Mouse (Mus musculus) splenic B cell, adult 2 months (primary cell): ENCODE measurements around the gene Lrrc29.
A peak's percentile ranks its signal among the peaks of the same experiment; 100 is the strongest.

ENCODE experiments used
- DNase-seq: peaks from one replicate; pipeline ENCODE4 v3.0.0-alpha.2; 2011; ENCODE audit warnings: low read depth, low spot score
- H3K27me3 ChIP-seq: 2 replicates; pipeline ENCODE4 v1.6.1; 2012; ENCODE audit warnings: mild to moderate bottlenecking, low read length, moderate library complexity, mixed read lengths; ENCODE audit not compliant: control insufficient read depth, poor library complexity, insufficient read depth, severe bottlenecking
- H3K36me3 ChIP-seq: 2 replicates; pipeline ENCODE4 v1.6.1; 2012; ENCODE audit warnings: mild to moderate bottlenecking, low read length, moderate library complexity, mixed read lengths; ENCODE audit not compliant: control insufficient read depth, poor library complexity, insufficient read depth, severe bottlenecking

The Lrrc29 gene

DNA sequence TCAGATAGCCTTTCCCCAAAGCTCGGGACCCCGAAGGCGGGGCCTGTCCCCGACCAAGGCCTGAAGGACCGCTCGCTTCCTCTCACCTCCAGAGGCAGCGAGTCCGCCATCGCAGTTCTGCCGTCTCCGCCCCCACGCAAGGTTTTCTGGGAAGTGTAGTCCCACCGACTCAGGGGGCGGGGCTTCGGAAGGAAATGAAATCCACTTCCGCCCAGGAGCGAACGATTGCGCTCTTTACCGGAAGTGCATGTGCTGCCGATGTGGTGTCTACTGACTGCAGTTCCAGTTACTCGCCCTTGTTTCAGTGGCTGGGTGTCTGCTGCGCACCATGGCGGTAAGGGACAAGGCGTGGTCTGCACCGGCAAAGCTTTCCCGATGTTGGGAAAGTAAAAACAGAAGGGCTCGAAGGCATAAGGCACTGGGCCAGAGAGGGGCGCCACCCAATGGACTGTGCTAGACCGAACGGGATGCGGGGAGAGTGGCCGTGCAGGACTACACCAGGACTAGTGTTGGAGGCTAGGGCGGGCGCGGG lies at the start of gene Lrrc29, which contains the start of gene Tmem208:
Lrrc29 (minus strand) TSS at position 138 of the 532 bp plus-strand sequence.
Tmem208 (plus strand) TSS at position 214 of the 532 bp plus-strand sequence.
- no peaks in the 10 kb centered on the region for H3K27me3 ChIP-seq
- peak; percentile 97 for DNase-seq
- H3K36me3 ChIP-seq = peaks cover 6% of the 10 kb centered on the region

DNA sequence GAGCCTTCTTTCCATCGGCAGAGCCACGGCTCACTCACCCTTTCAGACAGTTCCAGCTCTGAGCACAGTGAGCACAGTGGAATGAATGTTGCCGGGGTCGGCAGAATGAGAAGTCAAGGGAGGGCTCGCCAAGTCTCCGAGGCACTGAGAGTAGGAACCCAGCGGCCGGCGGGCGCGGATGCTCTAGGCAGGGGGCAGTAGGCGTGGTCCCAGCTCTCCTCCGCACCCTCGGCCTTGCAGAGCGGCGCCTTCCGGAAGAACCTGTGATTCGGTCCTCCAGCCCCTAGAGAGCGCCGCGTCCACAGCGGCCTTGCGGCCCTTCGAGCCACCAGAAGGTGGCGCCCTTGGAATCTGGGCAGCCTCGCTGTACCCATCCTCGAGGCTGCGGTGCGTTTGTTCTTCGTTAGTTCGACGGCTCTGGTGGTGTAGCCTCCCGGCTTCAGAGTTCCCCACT lies 48.5 kb upstream of the Lrrc29 start:
- H3K36me3 ChIP-seq = no peaks in the 10 kb centered on the region
- peak; percentile 38 for DNase-seq
- no peaks in the 10 kb centered on the region for H3K27me3 ChIP-seq

DNA sequence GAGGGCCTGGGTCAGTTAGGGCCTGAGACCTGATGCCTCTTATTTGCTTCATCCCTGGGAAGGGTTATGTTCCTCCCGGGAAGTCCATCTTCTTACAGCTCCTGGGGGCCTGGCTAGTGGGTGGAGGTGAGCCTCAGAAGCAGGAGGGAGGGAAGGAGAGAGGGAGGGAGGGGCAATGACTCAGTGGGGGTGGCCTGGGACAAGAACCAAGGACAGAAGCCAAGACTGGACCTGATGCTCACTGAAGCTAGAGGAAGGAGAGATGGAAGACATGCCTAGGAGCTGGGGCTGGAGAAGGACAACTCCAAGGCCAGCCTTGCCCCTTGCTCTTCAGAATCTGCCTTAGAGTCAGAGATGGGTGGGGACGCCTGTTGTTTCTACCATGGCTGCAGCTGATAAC lies 47.0 kb upstream of the Lrrc29 start, which contains the start of gene Plekhg4:
Plekhg4 (plus strand) TSS at position 243 of the 400 bp plus-strand sequence.
- Histone ChIP-seq H3K27me3 (no peaks in the 10 kb centered on the region), H3K36me3 (no peaks in the 10 kb centered on the region)

DNA sequence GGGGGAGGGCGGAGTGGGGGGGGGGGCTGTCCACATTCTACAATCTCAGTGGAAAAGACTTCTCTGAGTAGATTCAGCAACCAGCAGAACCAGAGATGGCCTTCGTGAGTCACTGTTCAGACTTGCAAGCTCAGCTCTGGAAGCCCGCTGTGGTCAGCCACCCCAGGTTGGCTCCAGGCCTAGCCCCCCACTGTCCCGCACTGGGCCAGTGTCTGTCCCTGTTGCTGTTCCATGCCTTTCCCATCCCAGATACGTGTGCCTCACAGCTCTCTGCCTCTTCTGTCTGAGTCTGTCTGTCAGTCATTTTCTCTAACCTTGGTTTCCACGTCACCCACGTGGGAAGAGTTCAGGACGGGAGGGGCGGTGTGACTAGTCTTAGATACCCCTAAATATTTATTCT lies 46.4 kb upstream of the Lrrc29 start:
- H3K36me3 ChIP-seq = no peaks in the 10 kb centered on the region
- no peak for DNase-seq

More for the DNA sequence above, 47.0 kb upstream of the Lrrc29 start, which contains the start of gene Plekhg4:
- DNase-seq = no peak

DNA sequence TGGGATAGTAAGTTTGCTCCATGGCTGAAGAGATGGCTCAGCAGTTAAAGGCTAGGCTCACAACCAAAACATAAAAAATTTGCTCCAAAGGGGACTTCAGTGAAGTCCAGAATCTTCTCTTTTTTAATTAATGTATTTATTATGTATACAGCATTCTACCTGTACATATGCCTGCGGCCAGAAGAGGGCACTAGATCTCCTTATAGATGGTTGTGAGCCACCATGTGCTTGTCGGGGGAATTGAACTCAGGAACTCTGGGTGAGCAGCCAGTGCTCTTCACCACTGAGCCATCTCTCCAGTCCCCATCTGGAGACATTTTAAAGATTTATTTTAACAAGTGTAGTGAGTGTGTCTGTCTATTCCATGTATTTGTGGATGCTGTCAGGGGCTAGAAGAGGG lies 41.0 kb upstream of the Lrrc29 start:
- DNase-seq = peak; percentile 40
- no peaks in the 10 kb centered on the region for H3K27me3 ChIP-seq
- H3K36me3 ChIP-seq = no peaks in the 10 kb centered on the region

More for the DNA sequence above, 46.4 kb upstream of the Lrrc29 start:
- no peaks in the 10 kb centered on the region for H3K27me3 ChIP-seq

DNA sequence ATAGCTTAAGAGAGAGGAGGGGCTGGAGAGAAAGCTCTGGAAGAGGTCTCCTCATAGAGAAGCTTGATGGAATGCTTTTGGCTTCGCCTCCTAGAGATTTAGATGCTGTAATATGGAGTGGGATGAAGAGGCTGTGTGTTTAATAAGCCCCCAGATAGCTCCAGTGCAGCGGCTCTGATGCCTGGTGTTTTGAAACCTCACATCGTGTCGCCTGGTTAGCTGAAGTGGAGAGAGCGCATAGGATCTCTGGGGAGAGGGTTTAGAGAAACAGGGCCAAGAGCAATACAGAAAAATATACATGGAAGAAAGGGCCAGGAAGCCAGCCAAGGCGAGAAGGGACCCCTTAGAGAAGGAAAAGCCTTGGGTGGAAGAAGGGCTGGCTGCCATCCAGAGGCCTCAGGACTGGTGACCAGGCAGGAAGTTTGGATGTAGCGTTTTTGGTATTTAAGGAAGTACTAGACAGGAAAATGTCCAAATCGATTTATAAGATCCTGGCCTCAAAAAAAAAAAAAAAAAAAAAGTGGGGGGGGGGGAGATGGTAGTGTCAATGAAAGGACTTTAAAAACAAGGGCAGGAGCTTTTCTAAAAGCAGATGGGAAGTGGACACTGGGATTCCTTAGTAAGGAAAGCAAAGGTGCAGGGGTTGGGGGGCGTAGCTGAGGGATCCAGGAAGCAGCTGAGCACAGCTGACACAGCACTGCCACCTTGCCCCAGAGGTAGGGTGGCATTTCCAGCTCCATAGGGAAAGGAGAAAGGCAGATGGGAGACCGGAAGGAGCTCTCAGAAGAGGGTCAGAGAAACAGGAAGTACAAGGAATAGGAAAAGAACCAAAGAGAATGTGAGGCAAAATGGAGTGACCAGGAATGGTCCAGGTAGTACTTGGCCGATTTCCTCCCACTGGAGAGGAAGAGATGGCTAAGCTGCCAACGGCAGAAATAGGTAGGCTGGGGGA lies 35.9 kb upstream of the Lrrc29 start:
- DNase-seq = no peak
- Histone ChIP-seq H3K27me3 (no peaks in the 10 kb centered on the region; the same call in 1 of the 2 replicates), H3K36me3 (no peaks in the 10 kb centered on the region)

DNA sequence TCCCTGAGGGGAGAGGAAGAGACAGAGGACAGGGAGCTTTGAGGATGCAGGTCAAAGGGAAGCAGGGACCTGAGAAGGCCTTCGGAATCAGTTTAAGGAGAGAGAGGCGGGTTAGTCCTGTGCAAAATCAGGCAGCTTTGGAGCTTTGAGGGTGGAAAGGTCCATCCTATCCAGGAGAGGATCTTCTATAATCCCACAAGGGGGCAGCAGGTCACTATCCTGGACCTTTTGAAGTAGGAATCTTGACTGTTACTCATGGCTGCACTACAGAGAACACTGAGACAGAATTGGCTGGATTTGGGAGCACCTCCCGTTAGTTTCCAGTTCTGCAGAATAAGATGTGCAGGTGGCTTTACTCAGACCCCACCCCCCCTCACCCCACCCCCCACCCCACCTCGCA lies 33.6 kb upstream of the Lrrc29 start:
- H3K27me3 ChIP-seq = no peaks in the 10 kb centered on the region; the same call in 1 of the 2 replicates
- DNase-seq = no peak
- no peaks in the 10 kb centered on the region for H3K36me3 ChIP-seq

DNA sequence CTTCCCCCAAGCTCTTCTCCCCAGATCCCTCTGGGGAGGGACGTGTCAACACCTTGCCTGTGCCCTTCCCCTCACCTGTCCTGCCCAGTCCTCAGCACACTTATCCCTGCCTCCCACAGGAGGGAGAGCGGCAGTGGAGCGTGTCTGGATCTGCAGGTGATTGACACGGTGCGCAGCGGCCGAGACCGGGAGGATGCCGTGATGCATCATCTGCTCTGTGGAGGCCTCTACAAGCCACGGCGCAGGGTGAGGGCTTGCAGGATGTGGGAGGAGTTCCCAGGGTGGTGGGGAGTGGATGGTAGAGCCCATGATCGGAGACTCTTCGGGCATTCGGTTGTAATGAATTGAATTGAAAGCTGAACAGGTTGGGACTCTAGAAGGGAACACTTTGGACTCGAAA lies 33.1 kb upstream of the Lrrc29 start:
- no peaks in the 10 kb centered on the region for H3K36me3 ChIP-seq
- no peaks in the 10 kb centered on the region; the same call in 1 of the 2 replicates for H3K27me3 ChIP-seq
- DNase-seq = no peak

DNA sequence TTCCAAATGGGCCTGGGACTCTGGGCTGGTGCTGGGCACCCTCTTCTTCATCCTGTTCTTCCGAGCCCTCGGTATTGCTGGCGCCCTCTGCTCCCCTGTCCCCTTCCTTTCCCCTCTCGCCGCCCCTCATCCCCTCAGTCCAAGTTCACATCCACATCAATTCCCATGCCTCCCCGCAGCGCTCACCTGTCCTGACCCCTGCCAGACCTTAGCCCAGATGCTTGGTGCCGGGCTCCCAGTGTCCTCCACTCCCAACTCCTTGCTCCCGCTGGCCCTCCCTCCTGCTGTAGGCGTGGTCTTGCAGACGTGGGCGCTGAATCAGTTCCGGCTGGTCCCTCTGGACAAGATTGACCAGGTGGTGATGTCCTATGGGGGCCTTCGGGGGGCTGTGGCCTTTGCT lies 30.6 kb upstream of the Lrrc29 start:
- DNase-seq = no peak
- Histone ChIP-seq H3K27me3 (no peaks in the 10 kb centered on the region; the same call in 1 of the 2 replicates), H3K36me3 (no peaks in the 10 kb centered on the region)

DNA sequence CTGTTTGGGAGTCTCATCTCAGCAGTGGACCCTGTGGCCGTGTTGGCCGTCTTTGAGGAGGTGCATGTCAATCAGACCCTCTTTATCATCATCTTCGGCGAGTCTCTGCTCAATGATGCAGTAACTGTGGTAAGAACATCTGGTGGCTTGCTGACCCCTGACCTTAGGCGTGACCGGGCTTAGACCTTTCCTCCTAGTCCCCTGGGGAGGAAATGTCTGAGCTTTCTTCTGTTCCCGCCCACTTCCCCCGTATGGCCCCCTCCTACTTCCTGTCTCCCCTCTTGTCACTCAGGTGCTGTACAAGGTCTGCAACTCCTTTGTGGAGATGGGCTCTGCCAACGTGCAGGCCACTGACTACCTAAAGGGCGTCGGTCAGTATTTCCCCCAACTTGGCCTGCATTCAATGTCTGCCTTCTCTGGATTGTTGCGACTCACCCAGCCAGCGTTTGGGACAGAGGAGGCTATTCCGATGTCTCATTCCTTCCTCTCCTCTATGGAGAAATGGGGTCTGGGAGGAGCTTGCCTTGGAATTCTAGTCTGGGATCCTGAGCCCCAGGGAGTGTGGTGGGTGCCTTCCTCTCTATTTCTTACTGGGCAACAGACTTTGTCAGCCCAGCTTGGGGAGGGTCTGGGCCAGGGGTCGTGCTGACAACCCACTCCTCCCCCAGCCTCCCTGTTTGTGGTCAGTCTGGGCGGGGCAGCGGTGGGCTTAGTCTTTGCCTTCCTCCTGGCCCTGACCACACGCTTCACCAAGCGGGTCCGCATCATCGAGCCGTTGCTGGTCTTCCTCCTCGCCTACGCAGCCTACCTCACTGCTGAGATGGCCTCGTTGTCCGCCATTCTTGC lies 29.3 kb upstream of the Lrrc29 start:
- peak; percentile 64 for DNase-seq

DNA sequence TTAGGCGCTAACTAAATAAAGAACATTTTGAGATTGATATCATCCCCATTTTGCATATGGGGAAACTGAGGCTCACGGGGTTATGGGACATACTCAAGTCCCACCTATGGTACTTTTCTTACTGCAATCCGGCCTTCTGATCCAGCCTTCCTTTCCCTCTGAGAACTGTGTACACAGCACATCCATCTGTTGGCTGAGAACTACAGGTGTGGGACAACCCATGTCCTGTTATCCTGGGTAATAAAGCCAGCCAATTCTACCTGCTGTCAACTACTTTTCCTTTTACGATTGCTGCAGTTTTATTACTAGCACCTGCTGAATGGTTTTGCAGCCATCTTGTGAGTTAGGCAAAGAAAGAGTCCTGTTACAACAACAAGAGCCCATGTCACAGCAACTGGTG lies 28.5 kb upstream of the Lrrc29 start:
- DNase-seq = no peak
- no peaks in the 10 kb centered on the region; the same call in 1 of the 2 replicates for H3K27me3 ChIP-seq

More for the DNA sequence above, 29.3 kb upstream of the Lrrc29 start:
- no peaks in the 10 kb centered on the region; the same call in 1 of the 2 replicates for H3K27me3 ChIP-seq
- no peaks in the 10 kb centered on the region for H3K36me3 ChIP-seq

DNA sequence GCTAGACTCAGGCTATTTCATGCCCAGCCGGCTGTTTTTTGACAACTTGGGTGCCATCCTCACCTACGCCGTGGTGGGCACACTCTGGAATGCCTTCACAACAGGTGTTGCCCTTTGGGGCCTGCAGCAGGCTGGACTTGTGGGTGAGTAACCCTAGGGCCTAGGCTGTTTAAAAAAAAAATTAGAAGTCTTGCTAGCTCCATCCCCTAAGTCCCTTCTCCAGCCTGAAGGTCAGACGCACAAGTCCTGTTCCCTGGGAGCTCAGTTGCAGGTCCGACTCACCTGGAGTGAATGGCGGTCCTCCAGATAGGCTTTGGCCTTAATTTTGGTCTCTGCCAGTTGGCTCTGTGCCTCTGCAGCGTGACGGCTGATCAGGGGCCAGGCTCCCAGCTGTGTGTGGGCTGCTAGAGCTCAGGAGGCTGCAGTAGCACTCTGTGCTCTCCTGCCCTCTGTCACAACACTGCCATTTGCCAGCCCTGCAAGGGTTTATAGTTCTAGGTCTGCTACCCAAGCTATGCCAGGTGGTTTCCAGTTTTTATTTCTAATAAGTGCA lies 27.6 kb upstream of the Lrrc29 start:
- H3K36me3 ChIP-seq = no peaks in the 10 kb centered on the region
- H3K27me3 ChIP-seq = no peaks in the 10 kb centered on the region
- no peak for DNase-seq

More for the DNA sequence above, 28.5 kb upstream of the Lrrc29 start:
- no peaks in the 10 kb centered on the region for H3K36me3 ChIP-seq

DNA sequence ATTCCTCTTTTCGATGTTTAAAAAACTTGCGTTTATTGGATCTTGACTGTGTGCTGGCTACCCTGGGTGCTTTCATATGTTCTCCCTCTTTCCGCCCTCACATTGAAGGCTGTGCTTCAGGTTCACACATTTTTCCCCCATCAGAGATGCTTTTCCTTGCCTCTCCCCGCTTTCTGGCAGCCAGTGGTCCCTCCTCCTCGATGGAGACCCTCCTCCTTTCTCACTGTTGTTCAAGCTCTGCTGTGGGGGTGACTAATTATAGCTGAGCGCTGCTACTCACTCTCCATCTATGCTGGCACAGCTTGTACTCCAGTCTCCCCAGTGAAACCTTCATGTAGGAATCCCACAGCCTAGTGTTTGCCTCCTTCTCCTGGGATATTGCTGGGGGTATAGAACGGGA lies 24.1 kb upstream of the Lrrc29 start:
- DNase-seq = no peak
- Histone ChIP-seq H3K36me3 (no peaks in the 10 kb centered on the region), H3K27me3 (no peaks in the 10 kb centered on the region)
